ENCODE assay signal across 9 mouse cellular contexts in the genomic region with DNA sequence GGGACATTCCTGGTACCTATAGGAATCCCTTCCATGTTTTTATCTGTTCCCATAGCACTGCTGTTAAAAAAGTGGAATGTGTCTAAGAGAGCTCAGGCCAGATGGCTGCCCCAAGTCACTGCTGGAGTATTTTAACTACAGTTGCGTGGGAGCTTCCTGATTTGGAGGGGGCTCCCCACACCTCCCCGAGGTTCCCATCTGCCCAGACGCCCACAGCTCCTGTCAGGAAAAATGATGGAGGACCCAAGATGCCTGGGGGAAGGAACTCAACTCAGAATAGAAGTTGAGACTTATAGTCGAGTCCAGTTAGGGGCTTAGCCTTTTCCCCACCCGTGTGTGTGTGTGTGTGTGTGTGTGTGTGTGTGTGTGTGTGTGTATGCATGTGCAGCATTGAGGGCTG. TPM values are rescaled to one million over a fixed set of nuclear protein-coding genes. Genes with fewer than 3 reads are reported as not detected.
DNase-seq lines count a peak whose midpoint lies in the region; ATAC-seq lines count a peak whose summit lies in the region.
"Had no signal": no experiment of that assay in that cellular context is flagged by ENCODE, and none has a peak within 500 bp of the region (broad histone marks: within the 10 kb centered on the region; RNA-seq: fewer than 3 reads in every experiment).

No protein-coding gene starts in this region.

- no peaks in the 10 kb centered on the region for H3K9me3 ChIP-seq in hindbrain, embryonic 12.5 days (replicated peaks)
- no peaks in the 10 kb centered on the region for H3K9me3 ChIP-seq in hindbrain, embryonic 13.5 days
- no peaks in the 10 kb centered on the region for H3K9me3 ChIP-seq in forebrain, embryonic 16.5 days (ENCODE audit: control insufficient read depth, low read length)

- 27% methylated on average over 5 of the region's 5 CpGs for WGBS in hindbrain, embryonic 12.5 days
- 53% methylated on average over 5 of the region's 5 CpGs for WGBS in hindbrain, embryonic 13.5 days
- 57% methylated on average over 5 of the region's 5 CpGs for WGBS in forebrain, embryonic 16.5 days

- H3K4me3 ChIP-seq in hindbrain, embryonic 12.5 days: no peak overlapping the region
- no peak overlapping the region for H3K4me3 ChIP-seq in hindbrain, embryonic 13.5 days
- no peak overlapping the region for H3K4me3 ChIP-seq in forebrain, embryonic 16.5 days (replicated peaks; ENCODE audit: low read length)

- 0 out of 2 replicates have a peak overlapping the region, but pooled peaks have one; percentile 23 for H3K27ac ChIP-seq in hindbrain, embryonic 12.5 days
- H3K27ac ChIP-seq in hindbrain, embryonic 13.5 days: no peak overlapping the region
- H3K27ac ChIP-seq in forebrain, embryonic 16.5 days (ENCODE audit: low read length): no peak overlapping the region

- H3K4me1 ChIP-seq in hindbrain, embryonic 12.5 days: peaks cover 37% of the 10 kb centered on the region
- peaks cover 43% of the 10 kb centered on the region for H3K4me1 ChIP-seq in hindbrain, embryonic 13.5 days (replicated peaks)
- peaks cover 25% of the 10 kb centered on the region for H3K4me1 ChIP-seq in forebrain, embryonic 16.5 days (replicated peaks; ENCODE audit: control insufficient read depth, insufficient read depth, low read length)

- no peak overlapping the region for H3K4me2 ChIP-seq in hindbrain, embryonic 12.5 days (replicated peaks)
- no peak overlapping the region for H3K4me2 ChIP-seq in hindbrain, embryonic 13.5 days
- no peak overlapping the region for H3K4me2 ChIP-seq in forebrain, embryonic 16.5 days (ENCODE audit: low read length)

- DNase-seq in right cerebral cortex, adult 18-20 months: peak; percentile 90
- DNase-seq in right cerebral cortex, postnatal 4 days: no peak
- peak; percentile 81 to 87 for DNase-seq in left cerebral cortex, postnatal 14 days (ENCODE audit: low spot score in 2 of 2)
- peak; percentile 89 for DNase-seq in telencephalon, adult 2 months (ENCODE audit: low read depth, low spot score)
- no peak for DNase-seq in urinary bladder, postnatal 25 days (ENCODE audit: low spot score)
- DNase-seq: spleen, adult 18-20 months had no signal

- no peak overlapping the region for H3K9ac ChIP-seq in hindbrain, embryonic 12.5 days
- no peak overlapping the region for H3K9ac ChIP-seq in hindbrain, embryonic 13.5 days
- no peak overlapping the region for H3K9ac ChIP-seq in forebrain, embryonic 16.5 days (replicated peaks; ENCODE audit: low read depth, low read length)

- intact Hi-C loops in left cerebral cortex, postnatal 14 days (cut with DNase I): no loop called here

- H3K27me3 ChIP-seq in hindbrain, embryonic 12.5 days: no peaks in the 10 kb centered on the region
- peaks cover 12% of the 10 kb centered on the region; the same call in 1 of the 2 replicates for H3K27me3 ChIP-seq in hindbrain, embryonic 13.5 days
- H3K27me3 ChIP-seq in forebrain, embryonic 16.5 days (replicated peaks; ENCODE audit: control insufficient read depth, insufficient read depth, low read length): no peaks in the 10 kb centered on the region

- H3K36me3 ChIP-seq in hindbrain, embryonic 12.5 days: no peaks in the 10 kb centered on the region
- no peaks in the 10 kb centered on the region for H3K36me3 ChIP-seq in hindbrain, embryonic 13.5 days
- no peaks in the 10 kb centered on the region for H3K36me3 ChIP-seq in forebrain, embryonic 16.5 days (ENCODE audit: control insufficient read depth, insufficient read depth)

- ATAC-seq in hindbrain, embryonic 12.5 days (ENCODE audit: low FRiP score): no peak
- ATAC-seq in hindbrain, embryonic 13.5 days (ENCODE audit: low FRiP score): no peak
- no peak for ATAC-seq in forebrain, embryonic 16.5 days

RNA-seq across cellular contexts. Expression of a gene that starts 2.8 kb away (rescaled TPM):
- polyA plus RNA-seq in hindbrain, embryonic 12.5 days (2016; fragmentation: Nextera tagmentation; extraction: Ambion mirVana): 39.1 and 44.7 TPM in 2 replicates
- polyA plus RNA-seq in hindbrain, embryonic 13.5 days (2015; fragmentation: Nextera tagmentation; extraction: Ambion mirVana): 43.7 and 44.2 TPM in 2 replicates
- 100 to 1,000 TPM; 180 to 201 TPM for total RNA-seq in left cerebral cortex, postnatal 14 days (2021)
- polyA plus RNA-seq in forebrain, embryonic 16.5 days (2015; fragmentation: Nextera tagmentation; extraction: Ambion mirVana): 78.3 and 80.5 TPM in 2 replicates

Comparison
In these comparisons a context has a peak if more than half of its experiments do, and no peak if none do; other contexts are left out.
1. DNase-seq: peak in right cerebral cortex, adult 18-20 months (single experiment), left cerebral cortex, postnatal 14 days (2 of 2) and telencephalon, adult 2 months (single experiment); none in right cerebral cortex, postnatal 4 days (single experiment) and urinary bladder, postnatal 25 days (single experiment).